In the genomic region with DNA sequence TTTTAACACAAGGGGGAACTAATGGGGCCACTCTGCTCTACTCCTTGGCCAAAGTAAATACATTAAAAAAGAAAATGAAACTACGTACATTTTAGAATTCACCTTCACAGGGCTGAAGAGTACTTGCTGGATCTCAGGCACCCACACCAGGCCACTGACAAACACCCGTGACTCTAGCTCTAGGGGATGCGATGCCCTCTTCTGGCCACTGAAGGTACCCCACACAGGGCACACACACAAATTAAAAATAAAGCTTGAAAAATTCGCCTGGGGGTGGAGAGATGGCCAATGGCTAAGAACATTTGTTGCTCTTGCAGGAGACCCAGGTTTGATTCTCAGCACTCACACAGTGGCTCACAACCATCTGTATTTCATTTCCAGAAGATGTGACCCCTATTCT, we compare ENCODE assay signal across 25 mouse cellular contexts. TPM values are rescaled to one million over a fixed set of nuclear protein-coding genes. Genes with fewer than 3 reads are reported as not detected.
DNase-seq lines count a peak whose midpoint lies in the region; ATAC-seq and TF ChIP-seq lines count a peak whose summit lies in the region.
"Had no signal": no experiment of that assay in that cellular context is flagged by ENCODE, and none has a peak within 500 bp of the region (broad histone marks: within the 10 kb centered on the region; RNA-seq: fewer than 3 reads in every experiment).

No protein-coding gene starts in this region.

- intact Hi-C loops in heart, adult 2 months (cut with DNase I): loop anchor here (5.0 to 10.0 kb wide), 3 partner anchors 84 to 372 kb away; no protein-coding TSS in a partner anchor

- no peaks in the 10 kb centered on the region for H3K27me3 ChIP-seq in heart, adult 2 months (ENCODE audit: control insufficient read depth, insufficient read depth, low read length)
- no peaks in the 10 kb centered on the region for H3K27me3 ChIP-seq in midbrain, postnatal 0 days (ENCODE audit: insufficient read depth, low read length)
- H3K27me3 ChIP-seq in midbrain, embryonic 16.5 days (ENCODE audit: control insufficient read depth, insufficient read depth, low read depth, low read length): no peaks in the 10 kb centered on the region
- no peaks in the 10 kb centered on the region for H3K27me3 ChIP-seq in Patski
- no peaks in the 10 kb centered on the region for H3K27me3 ChIP-seq in hindbrain, embryonic 16.5 days (replicated peaks; ENCODE audit: control insufficient read depth, insufficient read depth, low read length)
- H3K27me3 ChIP-seq: heart, embryonic 15.5 days; midbrain, embryonic 15.5 days had no signal

- no peaks in the 10 kb centered on the region for H3K79me2 ChIP-seq in heart, adult 2 months (replicated peaks; ENCODE audit: control insufficient read depth, insufficient read depth, low read length)

- no peak overlapping the region for H3K4me2 ChIP-seq in midbrain, postnatal 0 days (ENCODE audit: low read depth, low read length, poor library complexity, severe bottlenecking)
- no peak overlapping the region for H3K4me2 ChIP-seq in midbrain, embryonic 16.5 days (ENCODE audit: low read length)
- no peak overlapping the region for H3K4me2 ChIP-seq in hindbrain, embryonic 16.5 days (ENCODE audit: low read length)
- H3K4me2 ChIP-seq: heart, embryonic 15.5 days; midbrain, embryonic 15.5 days had no signal

- no peaks in the 10 kb centered on the region for H3K36me3 ChIP-seq in heart, adult 2 months (ENCODE audit: control insufficient read depth, insufficient read depth, low read length)
- H3K36me3 ChIP-seq in midbrain, postnatal 0 days (ENCODE audit: insufficient read depth, low read length): peaks cover 12% of the 10 kb centered on the region
- H3K36me3 ChIP-seq in midbrain, embryonic 16.5 days (ENCODE audit: control insufficient read depth, insufficient read depth, low read length): peaks cover 13% of the 10 kb centered on the region
- H3K36me3 ChIP-seq in hindbrain, embryonic 16.5 days (ENCODE audit: control insufficient read depth, insufficient read depth, low read length): peaks cover 13% of the 10 kb centered on the region

- H3K9ac ChIP-seq in heart, adult 2 months (ENCODE audit: low read depth, low read length): no peak overlapping the region
- no peak overlapping the region for H3K9ac ChIP-seq in midbrain, postnatal 0 days (replicated peaks; ENCODE audit: low read length, poor library complexity, severe bottlenecking)
- no peak overlapping the region for H3K9ac ChIP-seq in midbrain, embryonic 16.5 days (ENCODE audit: low read depth, low read length)
- H3K9ac ChIP-seq in hindbrain, embryonic 16.5 days (ENCODE audit: low read depth, low read length): no peak overlapping the region
- H3K9ac ChIP-seq: forebrain, postnatal 0 days; heart, embryonic 15.5 days; liver, postnatal 0 days; midbrain, embryonic 15.5 days had no signal

- H3K9me3 ChIP-seq in midbrain, postnatal 0 days (ENCODE audit: low read length): no peaks in the 10 kb centered on the region
- H3K9me3 ChIP-seq in midbrain, embryonic 16.5 days (replicated peaks; ENCODE audit: control insufficient read depth, low read length, poor library complexity, severe bottlenecking): 0 out of 2 replicates have a peak, but pooled peaks cover 2% of the 10 kb centered on the region
- no peaks in the 10 kb centered on the region; the same call in 1 of the 2 replicates for H3K9me3 ChIP-seq in hindbrain, embryonic 16.5 days (ENCODE audit: control insufficient read depth, low read length)
- H3K9me3 ChIP-seq: embryonic facial prominence, embryonic 10.5 days; heart, embryonic 15.5 days; limb, embryonic 10.5 days; midbrain, embryonic 15.5 days had no signal

- H3K4me3 ChIP-seq in heart, adult 2 months: no peak overlapping the region
- no peak overlapping the region for H3K4me3 ChIP-seq in midbrain, postnatal 0 days (ENCODE audit: low read depth, low read length)
- H3K4me3 ChIP-seq in midbrain, embryonic 16.5 days (ENCODE audit: low read depth, low read length): no peak overlapping the region
- H3K4me3 ChIP-seq in hindbrain, embryonic 16.5 days (ENCODE audit: low read length): no peak overlapping the region
- H3K4me3 ChIP-seq: embryonic facial prominence, embryonic 10.5 days; heart, embryonic 15.5 days; left cerebral cortex, adult 2 months; limb, embryonic 10.5 days; midbrain, embryonic 15.5 days had no signal

- 95% methylated on average over 4 of the region's 4 CpGs for WGBS in heart, adult 2 months
- 98% methylated on average over 4 of the region's 4 CpGs for WGBS in midbrain, postnatal 0 days
- 98% methylated on average over 4 of the region's 4 CpGs for WGBS in midbrain, embryonic 16.5 days
- WGBS in hindbrain, embryonic 16.5 days: 98% methylated on average over 4 of the region's 4 CpGs

- H3K4me1 ChIP-seq in heart, adult 2 months (ENCODE audit: control insufficient read depth, insufficient read depth, low read length): no peaks in the 10 kb centered on the region
- no peaks in the 10 kb centered on the region for H3K4me1 ChIP-seq in midbrain, postnatal 0 days (ENCODE audit: insufficient read depth, low read length)
- H3K4me1 ChIP-seq in midbrain, embryonic 16.5 days (ENCODE audit: control insufficient read depth, insufficient read depth, low read length): no peaks in the 10 kb centered on the region
- no peaks in the 10 kb centered on the region for H3K4me1 ChIP-seq in hindbrain, embryonic 16.5 days (ENCODE audit: control insufficient read depth, insufficient read depth, low read depth, low read length)
- H3K4me1 ChIP-seq: embryonic facial prominence, embryonic 10.5 days; limb, embryonic 10.5 days; midbrain, embryonic 15.5 days had no signal

- TF ChIP-seq CTCF in heart, adult 2 months (IDR thresholded peaks at IDR 0.05): 0 out of 2 replicates have a peak, but pooled peaks have one; percentile 17
- peak; percentile 33; the same call in 1 of the 2 replicates for TF ChIP-seq CTCF in midbrain, postnatal 0 days (IDR thresholded peaks at IDR 0.05)
- TF ChIP-seq CTCF in Patski (IDR thresholded peaks at IDR 0.05): peak; percentile 47

- no peak overlapping the region for H3K27ac ChIP-seq in heart, adult 2 months
- H3K27ac ChIP-seq in midbrain, postnatal 0 days (ENCODE audit: low read depth, low read length): no peak overlapping the region
- no peak overlapping the region for H3K27ac ChIP-seq in midbrain, embryonic 16.5 days (ENCODE audit: low read length)
- no peak overlapping the region for H3K27ac ChIP-seq in hindbrain, embryonic 16.5 days (ENCODE audit: low read depth, low read length)
- H3K27ac ChIP-seq: embryonic facial prominence, embryonic 10.5 days; heart, embryonic 15.5 days; left cerebral cortex, adult 2 months; limb, embryonic 10.5 days; midbrain, embryonic 15.5 days had no signal

- no peak for ATAC-seq in midbrain, postnatal 0 days (ENCODE audit: low FRiP score)
- no peak for ATAC-seq in midbrain, embryonic 16.5 days
- no peak for ATAC-seq in Patski
- ATAC-seq in hindbrain, embryonic 16.5 days: no peak
- ATAC-seq: CD4-positive, CD25-positive, alpha-beta regulatory T cell, adult 4 months; forebrain, postnatal 0 days; inflammation-experienced regulatory T-cells, adult 6 months; liver, postnatal 0 days; midbrain, embryonic 15.5 days had no signal

- in situ Hi-C loops in Patski (cut with MboI; ENCODE audit: low pct_unique_long_range_greater_than_20kb): no loop called here

- TF ChIP-seq EP300 in heart, adult 2 months (IDR thresholded peaks at IDR 0.05; ENCODE audit: insufficient read depth, low read depth, low read length): no peak

- DNase-seq in heart, adult 2 months: no peak
- no peak for DNase-seq in heart, postnatal 4 days
- DNase-seq in midbrain, postnatal 0 days (ENCODE audit: low spot score): no peak
- no peak for DNase-seq in Patski (ENCODE audit: low read depth, low spot score)
- no peak for DNase-seq in adrenal gland, adult 8-10 months
- DNase-seq: adrenal gland, adult 2 months; cerebellum, adult 11-12 months; cerebellum, postnatal 10 days; forebrain, postnatal 0 days; gastrocnemius, postnatal 36 days; kidney, adult 18-20 months; kidney, postnatal 4 days; layer of hippocampus, adult 9-11 months; liver, postnatal 0 days; lung, postnatal 36 days; thymus, adult 2 months had no signal

- CTCF ChIA-PET in Patski (lab: Charles Lee): interaction anchor here (1.1 kb wide), 1 partner anchor 10 kb away, joined by 5 read pairs; no protein-coding TSS in a partner anchor

- POLR2A ChIA-PET in Patski (lab: Charles Lee): no interaction called here

- no peak for TF ChIP-seq POLR2A in heart, adult 2 months (IDR thresholded peaks at IDR 0.05; ENCODE audit: insufficient read depth, low read depth, low read length)

RNA-seq across cellular contexts. Expression of gene Pus7, which starts 27.1 kb away (rescaled TPM):
- 1 to 10 TPM; 8.2 to 8.5 TPM for total RNA-seq in heart, adult 2 months (2021)
- polyA plus RNA-seq in heart, adult 2 months (2012; rRNA removed): 3.4 and 4.7 TPM in 2 replicates
- total RNA-seq in heart, postnatal 4 days (2021): 10 to 100 TPM; 17.2 to 17.9 TPM
- total RNA-seq in midbrain, postnatal 0 days (2014; rRNA removed): 13.4 and 16.0 TPM in 2 replicates
- 12.3 and 13.7 TPM in 2 replicates for polyA plus RNA-seq in midbrain, postnatal 0 days (2015; fragmentation: Nextera tagmentation; extraction: Ambion mirVana)
- polyA plus RNA-seq in midbrain, embryonic 16.5 days (2015; fragmentation: Nextera tagmentation; extraction: Ambion mirVana): 17.5 and 19.3 TPM in 2 replicates
- polyA plus RNA-seq in Patski (2021): 41.9 TPM
- 17.2 and 17.9 TPM in 2 replicates for polyA plus RNA-seq in hindbrain, embryonic 16.5 days (2015; fragmentation: Nextera tagmentation; extraction: Ambion mirVana)
- total RNA-seq in adrenal gland, adult 8-10 months (2022): 10 to 100 TPM; 18.3 to 24.3 (median 22.8) TPM

RNA-seq across cellular contexts. Expression of gene Rint1, which starts 31.1 kb away (rescaled TPM):
- 10 to 100 TPM; 12.9 to 14.7 TPM for total RNA-seq in heart, adult 2 months (2021)
- 6.9 and 13.6 TPM in 2 replicates for polyA plus RNA-seq in heart, adult 2 months (2012; rRNA removed)
- 10 to 100 TPM; 19.0 to 21.7 TPM for total RNA-seq in heart, postnatal 4 days (2021)
- 25.9 and 26.7 TPM in 2 replicates for total RNA-seq in midbrain, postnatal 0 days (2014; rRNA removed)
- polyA plus RNA-seq in midbrain, postnatal 0 days (2015; fragmentation: Nextera tagmentation; extraction: Ambion mirVana): 21.7 and 22.3 TPM in 2 replicates
- polyA plus RNA-seq in midbrain, embryonic 16.5 days (2015; fragmentation: Nextera tagmentation; extraction: Ambion mirVana): 30.2 and 30.3 TPM in 2 replicates
- polyA plus RNA-seq in Patski (2021): 24.7 TPM
- 25.7 and 28.1 TPM in 2 replicates for polyA plus RNA-seq in hindbrain, embryonic 16.5 days (2015; fragmentation: Nextera tagmentation; extraction: Ambion mirVana)
- total RNA-seq in adrenal gland, adult 8-10 months (2022): 10 to 100 TPM; 21.9 to 26.4 (median 24.3) TPM
